Mouse (Mus musculus): ENCODE data around the gene A730061H03Rik. TPM values are rescaled to one million over a fixed set of nuclear protein-coding genes. Genes with fewer than 3 reads are reported as not detected.
A peak's percentile ranks its signal among the peaks of the same experiment; 100 is the strongest.

A730061H03Rik gene
- polyA plus RNA-seq, 1 experiment from 2014 or later: 3.2 TPM

DNA sequence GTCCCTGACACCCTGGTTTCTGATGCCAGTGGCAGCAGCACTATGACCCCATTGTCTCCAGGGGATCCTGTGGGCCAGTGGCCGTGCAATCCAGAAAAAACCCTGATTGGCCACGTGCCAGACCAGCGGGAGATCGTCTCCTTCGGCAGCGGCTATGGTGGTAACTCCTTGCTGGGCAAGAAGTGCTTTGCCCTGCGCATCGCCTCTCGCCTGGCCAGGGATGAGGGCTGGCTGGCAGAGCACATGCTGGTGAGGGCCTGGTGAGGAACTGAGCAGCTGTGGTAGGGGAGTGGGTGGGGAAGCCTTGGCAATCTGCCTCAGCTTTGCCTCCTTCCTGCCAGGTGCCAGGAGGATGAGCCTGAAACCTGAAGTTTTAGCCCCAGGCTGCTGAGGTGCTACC is 15.9 kb downstream of the A730061H03Rik start:
- 88% methylated on average over 9 of the region's 9 CpGs for WGBS (ENCODE audit: insufficient replicate concordance)
- no peak for ATAC-seq (ENCODE audit: low read depth)
- Histone ChIP-seq H3K4me3 (ENCODE audit: low read depth, low read length) (no peak overlapping the region), H3K9me3 (replicated peaks; ENCODE audit: control insufficient read depth, low read length) (no peaks in the 10 kb centered on the region), H3K4me2 (ENCODE audit: low read depth, low read length) (no peak overlapping the region), H3K9ac (ENCODE audit: low read depth, low read length) (no peak overlapping the region), H3K36me3 (ENCODE audit: control insufficient read depth, insufficient read depth) (peaks cover 53% of the 10 kb centered on the region), H3K4me1 (ENCODE audit: control insufficient read depth, low read depth, low read length) (peaks cover 23% of the 10 kb centered on the region), H3K27me3 (ENCODE audit: control insufficient read depth, insufficient read depth, low read depth, low read length) (no peaks in the 10 kb centered on the region), H3K27ac (ENCODE audit: low read length) (no peak overlapping the region)

DNA sequence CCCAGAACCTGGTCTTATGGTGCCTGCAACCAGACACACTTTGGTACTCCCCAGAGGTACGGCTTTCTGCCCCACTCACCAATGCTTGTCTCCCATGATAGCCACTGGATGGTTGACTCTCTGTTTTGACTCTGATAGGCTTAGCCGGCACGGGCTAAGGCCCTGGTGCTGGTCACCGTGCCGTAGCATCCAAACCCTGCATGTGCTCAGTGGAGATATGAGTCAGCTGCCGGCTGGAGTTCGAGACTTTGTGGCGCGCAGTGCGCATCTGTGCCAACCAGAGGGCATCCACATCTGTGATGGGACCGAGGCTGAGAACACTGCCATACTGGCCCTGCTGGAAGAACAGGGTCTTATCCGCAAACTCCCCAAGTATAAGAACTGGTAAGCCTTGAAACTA is 17.9 kb downstream of the A730061H03Rik start:
- peaks cover 34% of the 10 kb centered on the region for H3K36me3 ChIP-seq (ENCODE audit: control insufficient read depth, insufficient read depth)
- WGBS (ENCODE audit: insufficient replicate concordance): 71% methylated on average over 12 of the region's 12 CpGs
- H3K4me3 ChIP-seq (ENCODE audit: low read depth, low read length): peak overlapping the region; percentile 82; the same call in 1 of the 2 replicates
- H3K27ac ChIP-seq (ENCODE audit: low read length): peak overlapping the region; percentile 33; the same call in 1 of the 2 replicates
- ATAC-seq (ENCODE audit: low read depth): peak; percentile 9; the same call in 1 of the 2 replicates
- H3K9me3 ChIP-seq (replicated peaks; ENCODE audit: control insufficient read depth, low read length): no peaks in the 10 kb centered on the region
- peaks cover 26% of the 10 kb centered on the region for H3K4me1 ChIP-seq (ENCODE audit: control insufficient read depth, low read depth, low read length)
- peak overlapping the region; percentile 78 for H3K4me2 ChIP-seq (ENCODE audit: low read depth, low read length)
- H3K9ac ChIP-seq (ENCODE audit: low read depth, low read length): 0 out of 2 replicates have a peak overlapping the region, but pooled peaks have one; percentile 9
- no peaks in the 10 kb centered on the region for H3K27me3 ChIP-seq (ENCODE audit: control insufficient read depth, insufficient read depth, low read depth, low read length)

DNA sequence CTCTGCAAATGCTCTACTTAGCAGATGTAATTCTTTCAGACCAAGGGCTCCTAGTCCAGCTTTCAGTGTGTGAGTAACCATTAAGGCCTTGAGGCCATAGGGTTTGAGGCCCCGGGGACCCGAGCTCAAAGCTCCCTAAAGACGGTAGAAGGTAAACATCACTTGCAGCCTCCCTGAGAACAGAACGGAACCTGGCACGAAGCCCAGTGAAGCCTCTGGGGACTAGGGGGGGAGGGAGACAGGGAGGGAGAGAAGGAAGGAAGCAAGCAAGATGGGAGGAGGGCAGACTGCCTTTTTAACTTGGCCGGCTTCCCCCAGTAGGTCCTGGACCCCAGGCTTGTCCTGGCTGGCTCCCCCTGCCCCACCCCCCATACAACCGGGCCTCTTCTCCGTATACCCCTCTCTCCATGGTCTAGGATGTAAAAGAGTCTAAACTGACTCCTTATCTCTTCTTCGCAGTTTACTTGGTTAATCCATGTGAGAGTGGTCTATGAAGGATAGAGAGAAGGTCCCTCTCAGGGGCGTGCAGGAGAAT is 19.4 kb downstream of the A730061H03Rik start:
- Histone ChIP-seq H3K27ac (ENCODE audit: low read length) (peak overlapping the region; percentile 95), H3K27me3 (ENCODE audit: control insufficient read depth, insufficient read depth, low read depth, low read length) (no peaks in the 10 kb centered on the region), H3K36me3 (ENCODE audit: control insufficient read depth, insufficient read depth) (peaks cover 22% of the 10 kb centered on the region), H3K9ac (ENCODE audit: low read depth, low read length) (peak overlapping the region; percentile 97), H3K4me1 (ENCODE audit: control insufficient read depth, low read depth, low read length) (peaks cover 26% of the 10 kb centered on the region), H3K4me2 (ENCODE audit: low read depth, low read length) (peak overlapping the region; percentile 78), H3K4me3 (ENCODE audit: low read depth, low read length) (peak overlapping the region; percentile 82), H3K9me3 (replicated peaks; ENCODE audit: control insufficient read depth, low read length) (no peaks in the 10 kb centered on the region)
- ATAC-seq (ENCODE audit: low read depth): peak; percentile 9
- 5% methylated on average over 10 of the region's 10 CpGs for WGBS (ENCODE audit: insufficient replicate concordance)

DNA sequence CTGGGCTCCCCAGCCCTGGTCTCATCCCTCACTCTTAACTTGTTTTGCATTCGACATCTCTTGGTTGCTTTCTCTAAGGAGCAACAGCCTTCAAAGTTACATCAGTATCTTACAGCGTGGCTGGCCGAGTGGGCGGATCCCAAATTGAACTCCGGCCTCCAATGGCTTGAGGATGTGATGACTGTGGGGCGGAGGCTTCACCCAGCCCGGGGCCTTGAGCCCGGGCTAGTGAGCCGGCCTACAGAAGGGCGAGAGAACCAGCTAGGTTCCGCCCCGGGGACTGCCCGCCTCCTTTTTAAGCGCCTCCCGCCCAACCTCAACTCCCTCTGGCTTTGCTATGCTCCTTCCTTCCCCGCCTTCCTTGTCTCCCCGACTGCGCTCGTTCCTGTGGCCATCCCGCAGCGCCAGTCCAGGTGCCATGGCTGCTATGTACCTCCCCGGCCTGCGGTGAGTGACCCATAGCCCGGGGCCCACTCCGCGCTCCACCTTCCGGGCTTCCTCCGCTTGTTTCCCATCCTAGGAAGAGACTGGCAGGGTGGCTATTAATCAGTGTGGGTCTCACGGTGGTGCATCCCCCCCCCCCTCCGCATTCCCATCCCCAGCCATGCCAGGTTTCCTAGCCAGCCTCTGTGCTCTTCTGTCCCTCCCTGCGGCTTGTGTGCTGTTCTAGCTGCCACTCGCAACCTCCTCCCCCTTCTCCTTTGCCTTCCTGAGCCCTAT is 20.0 kb downstream of the A730061H03Rik start, which contains the start of gene Pck2:
Gene Pck2, plus strand, starts transcription at position 200 of the 720 bp plus-strand sequence.
- Histone ChIP-seq H3K4me2 (ENCODE audit: low read depth, low read length) (peak within 1 kb of the TSS; percentile 78), H3K9me3 (replicated peaks; ENCODE audit: control insufficient read depth, low read length) (no peaks in the 10 kb centered on the region), H3K9ac (ENCODE audit: low read depth, low read length) (peak within 1 kb of the TSS; percentile 97), H3K4me1 (ENCODE audit: control insufficient read depth, low read depth, low read length) (peaks cover 26% of the 10 kb centered on the region), H3K27ac (ENCODE audit: low read length) (peak within 1 kb of the TSS; percentile 95), H3K27me3 (ENCODE audit: control insufficient read depth, insufficient read depth, low read depth, low read length) (no peaks in the 10 kb centered on the region), H3K4me3 (ENCODE audit: low read depth, low read length) (peak within 1 kb of the TSS; percentile 82), H3K36me3 (ENCODE audit: control insufficient read depth, insufficient read depth) (peaks cover 17% of the 10 kb centered on the region)
- under 1% methylated on average over 32 of the region's 32 CpGs for WGBS (ENCODE audit: insufficient replicate concordance)
- ATAC-seq (ENCODE audit: low read depth): peak; percentile 98

DNA sequence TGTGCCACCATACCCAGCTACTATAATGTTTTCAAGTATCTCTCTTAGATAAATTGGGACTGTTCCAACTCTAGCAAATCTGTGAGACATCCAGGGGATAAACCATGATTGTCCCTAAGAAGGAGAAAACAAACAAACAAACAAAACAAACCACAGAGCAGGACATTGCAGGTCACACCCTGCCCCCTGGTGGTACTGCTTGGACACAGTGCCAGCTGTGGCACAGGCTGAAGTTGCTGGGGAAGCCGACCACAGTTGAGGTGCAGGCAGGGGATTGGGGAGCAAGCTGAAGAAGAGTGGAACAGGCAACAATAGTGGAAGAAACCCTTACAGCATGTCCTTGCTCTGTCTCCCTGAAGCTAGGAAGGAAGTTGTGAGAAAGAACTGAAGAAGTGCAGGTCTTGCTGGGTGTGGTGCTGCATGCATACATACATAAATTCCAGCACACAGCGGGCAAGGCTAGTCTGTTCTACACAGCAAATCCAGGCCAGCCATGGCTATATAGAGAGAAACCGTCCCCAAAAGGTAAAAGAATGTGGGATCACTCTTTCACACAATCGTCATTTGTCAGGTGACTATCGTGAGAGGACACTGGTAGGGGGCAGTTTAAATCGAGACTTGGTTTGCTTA is 24.0 kb downstream of the A730061H03Rik start:
- no peak overlapping the region for H3K4me2 ChIP-seq (ENCODE audit: low read depth, low read length)
- H3K27ac ChIP-seq (ENCODE audit: low read length): no peak overlapping the region
- H3K27me3 ChIP-seq (ENCODE audit: control insufficient read depth, insufficient read depth, low read depth, low read length): no peaks in the 10 kb centered on the region
- no peak overlapping the region for H3K4me3 ChIP-seq (ENCODE audit: low read depth, low read length)
- WGBS (ENCODE audit: insufficient replicate concordance): 54% methylated on average over 6 of the region's 6 CpGs
- H3K4me1 ChIP-seq (ENCODE audit: control insufficient read depth, low read depth, low read length): peaks cover 15% of the 10 kb centered on the region
- H3K9ac ChIP-seq (ENCODE audit: low read depth, low read length): no peak overlapping the region
- no peaks in the 10 kb centered on the region for H3K36me3 ChIP-seq (ENCODE audit: control insufficient read depth, insufficient read depth)
- H3K9me3 ChIP-seq (replicated peaks; ENCODE audit: control insufficient read depth, low read length): no peaks in the 10 kb centered on the region
- no peak for ATAC-seq (ENCODE audit: low read depth)

DNA sequence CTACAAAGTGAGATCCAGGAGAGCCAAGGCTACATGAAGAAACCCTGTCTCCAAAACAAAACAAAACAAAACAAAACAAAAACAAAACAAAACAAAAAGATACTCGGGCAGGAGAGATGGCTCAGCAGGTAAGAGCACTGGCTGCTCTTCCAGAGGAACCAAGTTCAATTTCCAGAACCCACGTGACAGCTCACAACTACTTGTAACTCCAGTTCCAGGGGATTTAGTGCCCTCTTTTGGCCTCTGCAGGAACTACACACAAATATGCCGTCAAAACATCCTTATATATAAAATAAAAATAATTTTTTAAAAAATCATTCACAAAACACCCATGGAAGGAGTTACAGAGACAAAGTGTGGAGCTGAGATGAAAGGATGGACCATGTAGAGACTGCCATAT is 32.3 kb downstream of the A730061H03Rik start:
- WGBS (ENCODE audit: insufficient replicate concordance): 9% methylated on average over 3 of the region's 3 CpGs
- peaks cover 10% of the 10 kb centered on the region for H3K27me3 ChIP-seq (ENCODE audit: control insufficient read depth, insufficient read depth, low read depth, low read length)

DNA sequence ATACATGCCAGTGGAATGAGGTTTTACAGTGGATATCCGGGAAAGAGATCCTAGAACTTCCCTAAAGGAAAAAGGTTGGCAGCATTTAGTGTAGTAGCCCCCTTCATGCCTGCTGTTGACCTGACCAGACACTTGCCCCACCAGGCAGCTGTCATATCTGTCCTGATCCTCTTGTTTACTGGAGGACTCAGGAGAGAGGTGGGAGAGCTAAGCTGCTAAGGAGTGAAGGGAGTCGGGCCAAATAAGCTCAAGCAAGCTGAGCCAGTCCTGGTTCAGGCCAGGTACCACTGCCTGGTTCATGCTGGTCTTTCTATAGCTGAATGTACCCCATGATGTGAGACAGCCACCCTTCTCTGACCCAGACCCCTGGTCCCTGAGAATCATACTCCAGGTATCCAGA is 33.5 kb downstream of the A730061H03Rik start:
- Histone ChIP-seq H3K27ac (ENCODE audit: low read length) (no peak overlapping the region), H3K27me3 (ENCODE audit: control insufficient read depth, insufficient read depth, low read depth, low read length) (peaks cover 22% of the 10 kb centered on the region), H3K9ac (ENCODE audit: low read depth, low read length) (no peak overlapping the region), H3K4me1 (ENCODE audit: control insufficient read depth, low read depth, low read length) (no peaks in the 10 kb centered on the region), H3K4me2 (ENCODE audit: low read depth, low read length) (no peak overlapping the region), H3K9me3 (replicated peaks; ENCODE audit: control insufficient read depth, low read length) (no peaks in the 10 kb centered on the region), H3K4me3 (ENCODE audit: low read depth, low read length) (no peak overlapping the region), H3K36me3 (ENCODE audit: control insufficient read depth, insufficient read depth) (no peaks in the 10 kb centered on the region)
- ATAC-seq (ENCODE audit: low read depth): no peak
- 64% methylated on average over 2 of the region's 2 CpGs for WGBS (ENCODE audit: insufficient replicate concordance)

More for the DNA sequence above, 32.3 kb downstream of the A730061H03Rik start:
- no peak for ATAC-seq (ENCODE audit: low read depth)
- Histone ChIP-seq H3K4me2 (ENCODE audit: low read depth, low read length) (no peak overlapping the region), H3K27ac (ENCODE audit: low read length) (no peak overlapping the region), H3K4me3 (ENCODE audit: low read depth, low read length) (no peak overlapping the region), H3K4me1 (ENCODE audit: control insufficient read depth, low read depth, low read length) (no peaks in the 10 kb centered on the region), H3K36me3 (ENCODE audit: control insufficient read depth, insufficient read depth) (no peaks in the 10 kb centered on the region), H3K9me3 (replicated peaks; ENCODE audit: control insufficient read depth, low read length) (no peaks in the 10 kb centered on the region), H3K9ac (ENCODE audit: low read depth, low read length) (no peak overlapping the region)

DNA sequence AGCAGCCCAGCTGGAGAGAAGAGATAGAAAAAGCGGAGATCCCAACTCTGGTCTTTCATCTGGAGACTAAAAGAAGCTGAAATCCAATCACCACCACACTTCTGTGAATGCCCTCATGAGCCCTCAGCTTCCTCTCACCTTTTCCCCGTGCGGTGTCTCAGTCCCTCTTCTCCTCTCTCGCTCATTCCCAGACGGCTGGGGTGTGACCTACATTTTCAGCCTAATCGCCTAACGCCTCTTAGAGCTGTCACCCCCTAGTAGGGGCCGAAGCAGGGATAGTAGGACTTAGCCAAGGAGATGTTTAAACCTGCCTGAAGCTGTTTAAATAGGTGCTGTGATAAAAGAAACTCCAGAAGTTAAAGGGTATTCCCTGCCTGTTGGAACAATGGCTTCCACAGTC is 35.4 kb downstream of the A730061H03Rik start, which contains the start of gene Nrl:
Gene Nrl, minus strand, starts transcription at position 197 of the 400 bp plus-strand sequence.
- no peak within 1 kb of the TSS for H3K9ac ChIP-seq (ENCODE audit: low read depth, low read length)
- H3K9me3 ChIP-seq (replicated peaks; ENCODE audit: control insufficient read depth, low read length): no peaks in the 10 kb centered on the region
- 17% methylated on average over 8 of the region's 8 CpGs for WGBS (ENCODE audit: insufficient replicate concordance)
- H3K4me2 ChIP-seq (ENCODE audit: low read depth, low read length): no peak within 1 kb of the TSS
- H3K4me1 ChIP-seq (ENCODE audit: control insufficient read depth, low read depth, low read length): no peaks in the 10 kb centered on the region; the same call in 1 of the 2 replicates
- no peak for ATAC-seq (ENCODE audit: low read depth)
- H3K4me3 ChIP-seq (ENCODE audit: low read depth, low read length): no peak within 1 kb of the TSS
- H3K27me3 ChIP-seq (ENCODE audit: control insufficient read depth, insufficient read depth, low read depth, low read length): peaks cover 41% of the 10 kb centered on the region
- no peak within 1 kb of the TSS for H3K27ac ChIP-seq (ENCODE audit: low read length)
- no peaks in the 10 kb centered on the region for H3K36me3 ChIP-seq (ENCODE audit: control insufficient read depth, insufficient read depth)

DNA sequence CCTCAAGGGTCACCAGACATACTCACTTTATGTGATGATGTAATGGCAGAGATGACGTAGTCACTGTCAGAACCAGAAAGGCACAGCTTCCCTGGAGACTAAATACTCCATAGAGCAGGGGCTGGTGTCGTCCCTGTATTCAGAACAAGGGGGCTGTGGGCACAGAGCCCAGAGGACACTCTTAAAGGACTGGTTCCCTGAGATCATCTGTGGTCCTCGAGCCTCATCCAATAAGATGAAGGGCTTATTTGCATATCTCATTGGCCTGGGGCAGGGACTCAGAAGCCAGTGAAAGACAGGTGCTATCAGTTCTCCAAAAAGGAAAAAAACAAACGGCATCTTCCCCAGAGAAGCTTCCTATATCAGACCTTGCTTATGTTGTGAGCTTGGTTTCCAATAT is 36.1 kb downstream of the A730061H03Rik start:
- H3K27ac ChIP-seq (ENCODE audit: low read length): no peak overlapping the region
- H3K4me1 ChIP-seq (ENCODE audit: control insufficient read depth, low read depth, low read length): no peaks in the 10 kb centered on the region; the same call in 1 of the 2 replicates
- no peaks in the 10 kb centered on the region for H3K36me3 ChIP-seq (ENCODE audit: control insufficient read depth, insufficient read depth)
- WGBS (ENCODE audit: insufficient replicate concordance): 30% methylated on average over 4 of the region's 4 CpGs
- ATAC-seq (ENCODE audit: low read depth): no peak
- H3K4me3 ChIP-seq (ENCODE audit: low read depth, low read length): no peak overlapping the region
- no peaks in the 10 kb centered on the region for H3K9me3 ChIP-seq (replicated peaks; ENCODE audit: control insufficient read depth, low read length)
- H3K9ac ChIP-seq (ENCODE audit: low read depth, low read length): no peak overlapping the region
- H3K4me2 ChIP-seq (ENCODE audit: low read depth, low read length): no peak overlapping the region
- peaks cover 48% of the 10 kb centered on the region for H3K27me3 ChIP-seq (ENCODE audit: control insufficient read depth, insufficient read depth, low read depth, low read length)

Measured in liver, embryonic 16.5 days (tissue).